Mouse (Mus musculus): ENCODE measurements around the gene Vwc2. TPM values are rescaled to one million over a fixed set of nuclear protein-coding genes. Genes with fewer than 3 reads are reported as not detected.

Gene Vwc2
- polyA plus RNA-seq (2015; fragmentation: Nextera tagmentation; extraction: Ambion mirVana) = 0.50 and 0.62 TPM in 2 replicates

DNA sequence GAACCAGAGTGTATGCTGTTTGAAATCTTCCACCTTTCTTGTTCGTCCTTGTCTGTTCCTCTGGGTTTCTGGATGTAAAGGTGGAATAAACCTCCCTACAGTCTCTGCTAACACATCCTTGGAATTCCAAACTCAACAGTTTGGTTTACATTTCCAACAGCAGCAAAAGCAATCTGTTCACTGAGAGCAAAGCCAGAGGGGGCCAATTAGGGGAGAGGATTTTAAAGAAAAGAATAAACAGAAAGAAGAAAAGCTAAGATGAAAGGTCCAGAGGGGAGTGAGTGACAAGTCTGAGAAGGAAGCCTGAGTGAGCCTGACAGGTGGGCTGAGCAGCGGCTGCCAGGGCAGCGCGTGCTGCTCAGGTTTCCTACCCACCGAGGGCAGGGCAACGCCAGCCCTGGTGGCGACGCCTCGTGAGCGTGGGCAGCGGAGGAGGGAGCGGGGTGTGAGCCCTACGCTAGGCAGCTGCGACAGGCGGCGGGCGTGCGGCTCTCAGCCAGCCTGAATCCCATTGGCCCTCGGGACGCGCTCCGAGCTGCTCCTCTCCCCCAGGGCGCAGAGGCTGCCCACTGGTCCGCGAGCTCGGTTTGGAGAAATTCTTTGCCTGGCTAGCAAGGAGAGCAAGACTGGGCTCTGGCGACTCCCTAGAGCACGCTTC lies at the start of gene Vwc2:
Gene Vwc2 (plus strand): TSS at position 648 of the 658 bp plus-strand sequence.
- Histone ChIP-seq H3K9ac (no peak within 1 kb of the TSS), H3K4me1 (replicated peaks) (peaks cover 27% of the 10 kb centered on the region), H3K27me3 (replicated peaks) (peaks cover 49% of the 10 kb centered on the region), H3K9me3 (no peaks in the 10 kb centered on the region), H3K27ac (no peak within 1 kb of the TSS), H3K36me3 (no peaks in the 10 kb centered on the region), H3K4me3 (replicated peaks) (peak within 1 kb of the TSS; percentile 34), H3K4me2 (replicated peaks) (peak within 1 kb of the TSS; percentile 84)
- peak; percentile 61 for ATAC-seq
- under 1% methylated on average over 28 of the region's 28 CpGs for WGBS

- no peaks in the 10 kb centered on the region for H3K9me3 ChIP-seq
- 96% methylated on average over 1 of the region's 1 CpGs for WGBS
- ATAC-seq = no peak
- H3K27me3 ChIP-seq (replicated peaks) = no peaks in the 10 kb centered on the region
- H3K27ac ChIP-seq = no peak overlapping the region
- no peak overlapping the region for H3K4me2 ChIP-seq (replicated peaks)
- no peaks in the 10 kb centered on the region for H3K4me1 ChIP-seq (replicated peaks)
- H3K36me3 ChIP-seq = no peaks in the 10 kb centered on the region
- no peak overlapping the region for H3K4me3 ChIP-seq (replicated peaks)
- H3K9ac ChIP-seq = no peak overlapping the region
These were observed 25.8 kb upstream of the Vwc2 start for GRCm38 (mm10) chr11:11088162-11088756.

- Histone ChIP-seq H3K4me3 (replicated peaks) (no peak overlapping the region), H3K9me3 (no peaks in the 10 kb centered on the region), H3K4me1 (replicated peaks) (no peaks in the 10 kb centered on the region), H3K9ac (no peak overlapping the region), H3K27ac (no peak overlapping the region), H3K36me3 (no peaks in the 10 kb centered on the region), H3K27me3 (replicated peaks) (no peaks in the 10 kb centered on the region), H3K4me2 (replicated peaks) (no peak overlapping the region)
- WGBS = 88% methylated on average over 1 of the region's 1 CpGs
- ATAC-seq = no peak
These were observed 16.4 kb upstream of the Vwc2 start for GRCm38 (mm10) chr11:11097606-11098005.

GRCm38 (mm10) chr11:11098282-11098681 lies 15.7 kb upstream of the Vwc2 start:
- no peak for ATAC-seq
- WGBS = 84% methylated on average over 4 of the region's 4 CpGs

GRCm38 (mm10) chr11:11099011-11099410 lies 15.0 kb upstream of the Vwc2 start:
- Histone ChIP-seq H3K4me1 (replicated peaks) (no peaks in the 10 kb centered on the region), H3K9ac (no peak overlapping the region), H3K36me3 (no peaks in the 10 kb centered on the region), H3K9me3 (no peaks in the 10 kb centered on the region), H3K4me2 (replicated peaks) (no peak overlapping the region), H3K27ac (no peak overlapping the region), H3K27me3 (replicated peaks) (no peaks in the 10 kb centered on the region), H3K4me3 (replicated peaks) (no peak overlapping the region)
- no peak for ATAC-seq
- 80% methylated on average over 5 of the region's 5 CpGs for WGBS

More at GRCm38 (mm10) chr11:11098282-11098681, 15.7 kb upstream of the Vwc2 start:
- no peak overlapping the region for H3K4me2 ChIP-seq (replicated peaks)
- no peaks in the 10 kb centered on the region for H3K36me3 ChIP-seq
- no peaks in the 10 kb centered on the region for H3K27me3 ChIP-seq (replicated peaks)
- H3K9ac ChIP-seq = no peak overlapping the region
- no peaks in the 10 kb centered on the region for H3K9me3 ChIP-seq
- H3K27ac ChIP-seq = no peak overlapping the region
- H3K4me1 ChIP-seq (replicated peaks) = no peaks in the 10 kb centered on the region
- no peak overlapping the region for H3K4me3 ChIP-seq (replicated peaks)

DNA sequence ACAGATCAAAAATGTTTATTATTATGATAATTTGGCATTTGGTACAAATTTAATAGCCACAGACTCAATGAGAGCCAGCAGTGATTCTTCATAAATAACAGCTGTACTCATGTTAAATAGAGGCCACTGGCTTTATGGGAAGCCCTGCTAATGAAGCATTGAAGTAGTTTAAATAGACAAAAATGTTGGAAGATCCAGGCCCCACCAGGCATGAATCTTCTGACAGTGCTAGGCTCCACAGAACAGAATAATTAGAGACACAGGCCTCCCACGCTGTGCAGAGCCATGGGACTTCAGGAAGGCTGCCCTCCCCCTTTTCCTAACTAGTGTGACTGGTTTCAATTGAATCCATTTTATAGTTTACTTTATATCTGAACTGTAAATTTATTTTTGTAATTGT lies 11.8 kb upstream of the Vwc2 start:
- peak; percentile 62 for ATAC-seq
- Histone ChIP-seq H3K9ac (no peak overlapping the region), H3K27ac (no peak overlapping the region), H3K4me2 (replicated peaks) (no peak overlapping the region), H3K9me3 (no peaks in the 10 kb centered on the region), H3K27me3 (replicated peaks) (no peaks in the 10 kb centered on the region), H3K4me3 (replicated peaks) (no peak overlapping the region), H3K4me1 (replicated peaks) (no peaks in the 10 kb centered on the region), H3K36me3 (no peaks in the 10 kb centered on the region)
- 50% methylated on average over 1 of the region's 1 CpGs for WGBS

- H3K27ac ChIP-seq = no peak overlapping the region
- H3K36me3 ChIP-seq = no peaks in the 10 kb centered on the region
- H3K4me2 ChIP-seq (replicated peaks) = no peak overlapping the region
- no peaks in the 10 kb centered on the region for H3K27me3 ChIP-seq (replicated peaks)
- ATAC-seq = peak; percentile 43; the same call in 1 of the 2 replicates
- no peaks in the 10 kb centered on the region for H3K4me1 ChIP-seq (replicated peaks)
- H3K9ac ChIP-seq = no peak overlapping the region
- H3K4me3 ChIP-seq (replicated peaks) = no peak overlapping the region
- 36% methylated on average over 1 of the region's 1 CpGs for WGBS
- no peaks in the 10 kb centered on the region for H3K9me3 ChIP-seq
These were observed 11.4 kb upstream of the Vwc2 start for GRCm38 (mm10) chr11:11102620-11103019.

GRCm38 (mm10) chr11:11108922-11109321 lies 5.1 kb upstream of the Vwc2 start:
- WGBS = 55% methylated on average over 3 of the region's 3 CpGs
- ATAC-seq = no peak

GRCm38 (mm10) chr11:11114234-11115030 lies 409 bp downstream of the Vwc2 start:
- Histone ChIP-seq H3K9ac (no peak overlapping the region), H3K27ac (no peak overlapping the region), H3K4me3 (replicated peaks) (peak overlapping the region; percentile 34), H3K27me3 (replicated peaks) (peaks cover 49% of the 10 kb centered on the region), H3K9me3 (no peaks in the 10 kb centered on the region), H3K36me3 (no peaks in the 10 kb centered on the region), H3K4me1 (replicated peaks) (peaks cover 27% of the 10 kb centered on the region), H3K4me2 (replicated peaks) (peak overlapping the region; percentile 84)
- peak; percentile 55; the same call in 1 of the 2 replicates for ATAC-seq
- under 1% methylated on average over 34 of the region's 34 CpGs for WGBS

More at GRCm38 (mm10) chr11:11108922-11109321, 5.1 kb upstream of the Vwc2 start:
- Histone ChIP-seq H3K4me2 (replicated peaks) (no peak overlapping the region), H3K4me3 (replicated peaks) (no peak overlapping the region), H3K27ac (no peak overlapping the region), H3K36me3 (no peaks in the 10 kb centered on the region), H3K9me3 (no peaks in the 10 kb centered on the region), H3K9ac (no peak overlapping the region), H3K4me1 (replicated peaks) (peaks cover 5% of the 10 kb centered on the region; the same call in 1 of the 2 replicates), H3K27me3 (replicated peaks) (peaks cover 10% of the 10 kb centered on the region)

DNA sequence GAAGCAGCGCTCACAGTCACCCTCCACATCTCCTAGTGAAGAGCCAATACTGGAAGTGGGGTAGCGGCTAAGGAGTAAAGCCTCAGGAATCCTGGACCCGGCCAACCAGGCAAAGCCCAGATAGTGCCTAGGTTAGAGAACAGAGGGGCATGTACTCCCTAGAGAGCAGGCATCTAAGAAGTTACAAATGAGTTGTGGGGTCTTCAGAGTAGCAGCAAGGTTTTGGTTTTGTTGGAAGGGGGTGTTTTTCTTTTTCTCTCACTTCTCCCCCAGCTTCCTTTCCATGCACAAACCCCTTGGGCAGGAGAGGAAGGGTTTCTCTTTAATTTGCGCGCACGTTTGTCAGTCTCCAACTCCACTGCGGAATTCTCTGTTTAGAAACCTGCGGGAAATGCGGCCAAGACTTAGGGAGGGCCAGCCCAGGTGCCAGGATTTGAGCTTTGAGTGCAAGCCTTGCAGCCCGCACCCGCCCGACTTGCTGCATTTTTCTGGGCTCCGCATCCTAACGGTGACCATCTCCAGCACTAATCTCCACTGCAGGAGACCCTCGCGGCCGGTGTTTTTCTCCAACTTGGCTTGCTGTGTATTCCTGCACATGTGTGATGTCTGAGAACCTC lies 1.1 kb downstream of the Vwc2 start:
- Histone ChIP-seq H3K4me2 (replicated peaks) (peak overlapping the region; percentile 84), H3K4me1 (replicated peaks) (peaks cover 27% of the 10 kb centered on the region), H3K27ac (no peak overlapping the region), H3K4me3 (replicated peaks) (peak overlapping the region; percentile 41), H3K9ac (no peak overlapping the region), H3K27me3 (replicated peaks) (peaks cover 49% of the 10 kb centered on the region), H3K36me3 (no peaks in the 10 kb centered on the region), H3K9me3 (no peaks in the 10 kb centered on the region)
- WGBS = 2% methylated on average over 17 of the region's 17 CpGs
- ATAC-seq = 0 out of 2 replicates have a peak, but pooled peaks have one; percentile 37

GRCm38 (mm10) chr11:11115648-11116590 lies 1.9 kb downstream of the Vwc2 start:
- WGBS = under 1% methylated on average over 93 of the region's 93 CpGs
- H3K27me3 ChIP-seq (replicated peaks) = peaks cover 49% of the 10 kb centered on the region
- H3K4me3 ChIP-seq (replicated peaks) = peak overlapping the region; percentile 41
- H3K9me3 ChIP-seq = no peaks in the 10 kb centered on the region
- H3K27ac ChIP-seq = no peak overlapping the region
- H3K36me3 ChIP-seq = no peaks in the 10 kb centered on the region
- peak; percentile 76 for ATAC-seq
- H3K4me2 ChIP-seq (replicated peaks) = peak overlapping the region; percentile 84
- peak overlapping the region; percentile 34; the same call in 1 of the 2 replicates for H3K9ac ChIP-seq
- H3K4me1 ChIP-seq (replicated peaks) = peaks cover 27% of the 10 kb centered on the region
